Comparison of ENCODE assay signal across 16 mouse cellular contexts in genomic region chr7:49907191-49908171, GRCm38 (mm10). TPM values are rescaled to one million over a fixed set of nuclear protein-coding genes. Genes with fewer than 3 reads are reported as not detected.
DNase-seq lines count a peak whose midpoint lies in the region; ATAC-seq lines count a peak whose summit lies in the region.
"Had no signal": no experiment of that assay in that cellular context is flagged by ENCODE, and none has a peak within 500 bp of the region (broad histone marks: within the 10 kb centered on the region; RNA-seq: fewer than 3 reads in every experiment).

No protein-coding gene starts in this region.

- H3K4me2 ChIP-seq in midbrain, embryonic 12.5 days (replicated peaks): peak overlapping the region; percentile 40

- H3K4me3 ChIP-seq in megakaryocyte, embryonic 14.5 days (replicated peaks): peak overlapping the region; percentile 46
- H3K4me3 ChIP-seq in midbrain, embryonic 12.5 days: peak overlapping the region; percentile 18; the same call in 1 of the 2 replicates
- H3K4me3 ChIP-seq: erythroblast, embryonic 14.5 days had no signal

- peaks cover 73% of the 10 kb centered on the region for H3K27me3 ChIP-seq in megakaryocyte, embryonic 14.5 days (replicated peaks)
- H3K27me3 ChIP-seq in midbrain, embryonic 12.5 days: peaks cover 98% of the 10 kb centered on the region

- H3K9ac ChIP-seq in midbrain, embryonic 12.5 days (replicated peaks): no peak overlapping the region

- H3K36me3 ChIP-seq in megakaryocyte, embryonic 14.5 days (replicated peaks; ENCODE audit: low read length): no peaks in the 10 kb centered on the region
- no peaks in the 10 kb centered on the region for H3K36me3 ChIP-seq in midbrain, embryonic 12.5 days

- no peak for ATAC-seq in megakaryocyte, adult 5-6 weeks (ENCODE audit: poor library complexity, severe bottlenecking)
- ATAC-seq in midbrain, embryonic 12.5 days (ENCODE audit: low FRiP score, low read depth): peak; percentile 17; the same call in 1 of the 2 replicates
- no peak for ATAC-seq in granulocyte monocyte progenitor cell, adult 5-6 weeks (replicated peaks; ENCODE audit: poor library complexity, severe bottlenecking)

- peaks cover 8% of the 10 kb centered on the region; the same call in 1 of the 2 replicates for H3K4me1 ChIP-seq in megakaryocyte, embryonic 14.5 days
- H3K4me1 ChIP-seq in midbrain, embryonic 12.5 days: peaks cover 25% of the 10 kb centered on the region

- DNase-seq in embryo, embryonic 10.5 days (ENCODE audit: low spot score): peak; percentile 47
- no peak for DNase-seq in embryo, embryonic 9.5 days (ENCODE audit: extremely low spot score)
- no peak for DNase-seq in gastrocnemius, adult 8-10 months (ENCODE audit: low spot score in 2 of 2)
- no peak for DNase-seq in urinary bladder, postnatal 14 days (ENCODE audit: low spot score)
- DNase-seq: adrenal gland, postnatal 36 days; heart, postnatal 36 days; kidney, postnatal 4 days; liver had no signal

- H3K27ac ChIP-seq in midbrain, embryonic 12.5 days (replicated peaks): no peak overlapping the region

- WGBS in midbrain, embryonic 12.5 days: 2% methylated on average over 28 of the region's 28 CpGs

- H3K9me3 ChIP-seq in megakaryocyte, embryonic 14.5 days: peaks cover 15% of the 10 kb centered on the region; the same call in 1 of the 2 replicates
- no peaks in the 10 kb centered on the region for H3K9me3 ChIP-seq in midbrain, embryonic 12.5 days

RNA-seq across cellular contexts. Expression of gene Slc6a5, which starts 2.5 kb away (rescaled TPM):
- not detected in 2 replicates for polyA plus RNA-seq in megakaryocyte, embryonic 14.5 days (2012; ENCODE audit: insufficient read depth, low replicate concordance)
- not detected in 2 replicates for total RNA-seq in megakaryocyte, adult 5-6 weeks (2015)
- total RNA-seq in megakaryocyte, adult 5-6 weeks (2017): not detected in 2 replicates
- polyA plus RNA-seq in midbrain, embryonic 12.5 days (2016; fragmentation: Nextera tagmentation; extraction: Ambion mirVana): 0.08 TPM in 2 replicates
- total RNA-seq in gastrocnemius, adult 8-10 months (2022): not detected
- total RNA-seq in granulocyte monocyte progenitor cell, adult 5-6 weeks (2014; fragmentation: Nextera tagmentation): 0.09 TPM in 1 of 2 replicates, not detected in the other
- not detected in 2 replicates for total RNA-seq in granulocyte monocyte progenitor cell, adult 5-6 weeks (2017)
- total RNA-seq: gastrocnemius, adult 18-20 months; heart, postnatal 36 days had no signal
- polyA plus RNA-seq: erythroblast, embryonic 14.5 days; lung, embryonic 16.5 days; urinary bladder, adult 2 months had no signal
